10 mouse cellular contexts compared by ENCODE assay signal in genomic region chr11:46298889-46299785, GRCm38 (mm10). TPM values are rescaled to one million over a fixed set of nuclear protein-coding genes. Genes with fewer than 3 reads are reported as not detected.
DNase-seq lines count a peak whose midpoint lies in the region; ATAC-seq and TF ChIP-seq lines count a peak whose summit lies in the region.
"Had no signal": no experiment of that assay in that cellular context is flagged by ENCODE, and none has a peak within 500 bp of the region (broad histone marks: within the 10 kb centered on the region; RNA-seq: fewer than 3 reads in every experiment).

No protein-coding gene starts in this region.

- POLR2A ChIA-PET in Patski (lab: Charles Lee), result interaction anchor here (0.6 to 0.9 kb wide), 2 partner anchors 11 to 12 kb away, joined by 3 read pairs; no protein-coding TSS in a partner anchor

- TF ChIP-seq CTCF in Patski (IDR thresholded peaks at IDR 0.05), result no peak

- ATAC-seq in Patski, result peak; percentile 56
- no peak for ATAC-seq in monocyte, adult 5-6 weeks (replicated peaks; ENCODE audit: insufficient number of reproducible peaks, low FRiP score, low TSS enrichment, poor library complexity, severe bottlenecking)
- ATAC-seq: midbrain, embryonic 13.5 days had no signal

- H3K27me3 ChIP-seq in Patski, result no peaks in the 10 kb centered on the region
- H3K27me3 ChIP-seq: limb, embryonic 13.5 days; midbrain, embryonic 13.5 days had no signal

- CTCF ChIA-PET in Patski (lab: Charles Lee), result interaction anchor here (1.6 kb wide), 1 partner anchor 8 kb away, joined by 3 read pairs; no protein-coding TSS in a partner anchor

- in situ Hi-C loops in Patski (cut with MboI; ENCODE audit: low pct_unique_long_range_greater_than_20kb), result no loop called here

- intact Hi-C loops in left cerebral cortex, postnatal 25 days (cut with DNase I), result loop anchor here (1.0 kb wide), 1 partner anchor 11 kb away; no protein-coding TSS in a partner anchor
- intact Hi-C loops in left cerebral cortex, postnatal 10 days (cut with DNase I), result no loop called here

- DNase-seq in left cerebral cortex, postnatal 25 days (ENCODE audit: low spot score in 2 of 2), result peak; percentile 39 to 84
- DNase-seq in left cerebral cortex, postnatal 10 days (ENCODE audit: extremely low spot score in 1 of 2, low spot score in 2 of 2), result no peak
- DNase-seq in Patski (ENCODE audit: low read depth, low spot score), result peak; percentile 47
- peak; percentile 81 for DNase-seq in cerebellum, adult 11 months
- peak; percentile 77 for DNase-seq in kidney, adult 9 months
- DNase-seq in gastrocnemius, adult 18-20 months (ENCODE audit: low spot score), result no peak
- DNase-seq: thymus, postnatal 25 days had no signal

RNA-seq across cellular contexts. Expression of gene Cyfip2, which starts 13.5 kb away (rescaled TPM):
- total RNA-seq in left cerebral cortex, postnatal 25 days (2021), result 100 to 1,000 TPM; 510 to 532 TPM
- total RNA-seq in left cerebral cortex, postnatal 10 days (2021), result 100 to 1,000 TPM; 303 to 311 TPM
- 15.3 TPM for polyA plus RNA-seq in Patski (2021)
- 120 to 188 TPM (median 136 TPM) in 3 replicates for total RNA-seq in monocyte, adult 5-6 weeks (2017)
- total RNA-seq in gastrocnemius, adult 18-20 months (2021), result 10 to 100 TPM; 12.4 to 14.0 TPM

Comparison
In these comparisons a context has a peak if more than half of its experiments do, and no peak if none do; other contexts are left out.
1. DNase-seq: peak in left cerebral cortex, postnatal 25 days (2 of 2), Patski (single experiment), cerebellum, adult 11 months (single experiment) and kidney, adult 9 months (single experiment); none in left cerebral cortex, postnatal 10 days (0 of 2) and gastrocnemius, adult 18-20 months (single experiment).